Mouse (Mus musculus): ENCODE measurements around the gene Fam120a. TPM values are rescaled to one million over a fixed set of nuclear protein-coding genes. Genes with fewer than 3 reads are reported as not detected.

Gene Fam120a
- total and polyA plus RNA-seq, 3 experiments = 66.2 to 119 (median 82.7) TPM

DNA sequence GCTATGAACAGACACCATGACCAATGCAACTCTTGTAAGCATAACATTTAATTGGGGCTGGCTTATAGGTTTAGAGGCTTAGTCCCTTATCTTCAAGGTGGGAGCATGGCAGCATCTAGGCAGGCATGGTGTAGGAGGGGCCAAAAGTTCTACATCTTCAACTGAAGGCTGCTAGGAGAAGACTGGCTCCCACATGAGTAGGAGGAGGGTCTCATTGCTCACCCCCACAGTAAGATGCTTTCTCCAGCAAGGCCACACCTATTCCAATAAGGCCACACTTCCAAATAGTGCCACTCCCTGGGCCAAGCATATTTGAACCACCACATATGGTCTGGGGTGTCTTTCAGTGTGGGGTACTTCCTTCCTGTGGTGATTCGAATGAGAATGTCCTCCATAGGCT, 49.6 kb upstream of the Fam120a start:
- Histone ChIP-seq H3K36me3 (ENCODE audit: control insufficient read depth in 1 of 2, insufficient read depth in 2 of 2, low read length in 2 of 2) (no peaks in the 10 kb centered on the region), H3K79me2 (ENCODE audit: control insufficient read depth, insufficient read depth, low read length, poor library complexity) (no peaks in the 10 kb centered on the region), H3K4me1 (ENCODE audit: control insufficient read depth in 1 of 2, insufficient read depth in 2 of 2, low read length in 2 of 2) (peaks cover 0 to 2% of the 10 kb centered on the region in 2 experiments; a peak in 1 of 4 replicates), H3K27ac (ENCODE audit: control insufficient read depth, low read depth, low read length) (no peak overlapping the region), H3K4me3 (ENCODE audit: control insufficient read depth in 1 of 2, insufficient read depth in 1 of 2, low read depth in 2 of 2, low read length in 2 of 2) (no peak overlapping the region), H3K27me3 (ENCODE audit: control insufficient read depth in 1 of 2, insufficient read depth in 2 of 2, low read length in 2 of 2) (no peaks in the 10 kb centered on the region), H3K9ac (ENCODE audit: control insufficient read depth, low read depth, low read length, poor library complexity, severe bottlenecking) (no peak overlapping the region), H3K9me3 (replicated peaks; ENCODE audit: insufficient read depth, low read length) (no peaks in the 10 kb centered on the region)
- no peak for DNase-seq (ENCODE audit: low read depth, low spot score)
- TF ChIP-seq MYC (IDR thresholded peaks at IDR 0.05; ENCODE audit: low read depth, low read length) = no peak
- TF ChIP-seq GABPA (IDR thresholded peaks at IDR 0.05; ENCODE audit: low read depth, low read length) = no peak
- no peak for TF ChIP-seq EP300 (IDR thresholded peaks at IDR 0.05; ENCODE audit: low read depth in 1 of 2, low read length in 2 of 2)
- no peak for TF ChIP-seq SIN3A (IDR thresholded peaks at IDR 0.05; ENCODE audit: low read length)
- TF ChIP-seq MAFK (IDR thresholded peaks at IDR 0.05; ENCODE audit: borderline replicate concordance, low read depth, low read length) = no peak
- no peak for TF ChIP-seq ZNF384 (IDR thresholded peaks at IDR 0.05; ENCODE audit: low read depth, low read length)
- no peak for TF ChIP-seq TAL1 (IDR thresholded peaks at IDR 0.05; ENCODE audit: low read length)
- no peak for TF ChIP-seq KAT2A (conservative IDR thresholded peaks at IDR 0.05; ENCODE audit: low read depth, low read length)
- no peak for TF ChIP-seq MAZ (IDR thresholded peaks at IDR 0.05; ENCODE audit: low read depth, low read length)
- TF ChIP-seq POLR2A (IDR thresholded peaks at IDR 0.05; ENCODE audit: control insufficient read depth in 1 of 2, insufficient read depth in 1 of 2, low read depth in 1 of 2, low read length in 2 of 2, poor library complexity in 1 of 2) = no peak
- no peak for TF ChIP-seq TCF12 (IDR thresholded peaks at IDR 0.05; ENCODE audit: low read depth, low read length)
- TF ChIP-seq TBP (IDR thresholded peaks at IDR 0.05; ENCODE audit: low read depth, low read length) = no peak

GRCm38 (mm10) chr13:49016311-49016761, 48.5 kb upstream of the Fam120a start:
- Histone ChIP-seq H3K4me3 (ENCODE audit: control insufficient read depth in 1 of 2, insufficient read depth in 1 of 2, low read depth in 2 of 2, low read length in 2 of 2) (no peak overlapping the region), H3K4me1 (ENCODE audit: control insufficient read depth in 1 of 2, insufficient read depth in 2 of 2, low read length in 2 of 2) (peaks cover 0 to 2% of the 10 kb centered on the region in 2 experiments; a peak in 1 of 4 replicates)

More at GRCm38 (mm10) chr13:49016311-49016761, 48.5 kb upstream of the Fam120a start:
- TF ChIP-seq BHLHE40 (IDR thresholded peaks at IDR 0.05; ENCODE audit: borderline replicate concordance, low read depth, low read length) (no peak), ZKSCAN1 (IDR thresholded peaks at IDR 0.05; ENCODE audit: low read depth, low read length) (no peak), CHD2 (IDR thresholded peaks at IDR 0.05; ENCODE audit: low read length) (no peak), MAZ (IDR thresholded peaks at IDR 0.05; ENCODE audit: low read depth, low read length) (no peak), UBTF (IDR thresholded peaks at IDR 0.05; ENCODE audit: borderline replicate concordance, insufficient read depth, low read depth, low read length) (no peak), NRF1 (IDR thresholded peaks at IDR 0.05; ENCODE audit: insufficient read depth, low read depth, low read length, poor library complexity, severe bottlenecking) (no peak), ZNF384 (IDR thresholded peaks at IDR 0.05; ENCODE audit: low read depth, low read length) (no peak), MYC (IDR thresholded peaks at IDR 0.05; ENCODE audit: low read depth, low read length) (no peak), MAX (IDR thresholded peaks at IDR 0.05; ENCODE audit: low read length) (no peak), RAD21 (IDR thresholded peaks at IDR 0.05; ENCODE audit: low read depth, low read length) (no peak)
- DNase-seq (ENCODE audit: low read depth, low spot score) = no peak
- Histone ChIP-seq H3K79me2 (ENCODE audit: control insufficient read depth, insufficient read depth, low read length, poor library complexity) (no peaks in the 10 kb centered on the region), H3K27me3 (ENCODE audit: control insufficient read depth in 1 of 2, insufficient read depth in 2 of 2, low read length in 2 of 2) (no peaks in the 10 kb centered on the region; a peak in 1 of 4 replicates), H3K9me3 (replicated peaks; ENCODE audit: insufficient read depth, low read length) (no peaks in the 10 kb centered on the region), H3K36me3 (ENCODE audit: control insufficient read depth in 1 of 2, insufficient read depth in 2 of 2, low read length in 2 of 2) (no peaks in the 10 kb centered on the region), H3K9ac (ENCODE audit: control insufficient read depth, low read depth, low read length, poor library complexity, severe bottlenecking) (no peak overlapping the region), H3K27ac (ENCODE audit: control insufficient read depth, low read depth, low read length) (no peak overlapping the region)

Data from MEL (cell line).